Mouse (Mus musculus): ENCODE data around the gene Rpl41. TPM values are rescaled to one million over a fixed set of nuclear protein-coding genes. Genes with fewer than 3 reads are reported as not detected.

Rpl41 gene
- polyA plus RNA-seq, 1 experiment from 2014 or later, result 3,168 TPM

- Histone ChIP-seq H3K4me2 (ENCODE audit: low read length) (no peak overlapping the region), H3K9me3 (ENCODE audit: control insufficient read depth, low read length) (no peaks in the 10 kb centered on the region), H3K27ac (replicated peaks in 1 of 2; ENCODE audit: control insufficient read depth in 1 of 2, insufficient read depth in 1 of 2, low read depth in 2 of 2, low read length in 2 of 2) (no peak overlapping the region), H3K36me3 (ENCODE audit: control insufficient read depth, insufficient read depth, low read length) (no peaks in the 10 kb centered on the region), H3K27me3 (ENCODE audit: control insufficient read depth, insufficient read depth, low read length) (peaks cover 20% of the 10 kb centered on the region), H3K4me1 (ENCODE audit: control insufficient read depth in 2 of 2, insufficient read depth in 2 of 2, low read length in 2 of 2) (peaks cover 19 to 20% of the 10 kb centered on the region in 2 experiments), H3K9ac (ENCODE audit: low read length) (no peak overlapping the region), H3K4me3 (ENCODE audit: control insufficient read depth in 1 of 2, insufficient read depth in 1 of 2, low read depth in 1 of 2, low read length in 2 of 2) (no peak overlapping the region)
- no peak for ATAC-seq (ENCODE audit: insufficient number of reproducible peaks, insufficient read depth, low FRiP score, low read depth)
- 31% methylated on average over 1 of the region's 1 CpGs for WGBS
Measured at GRCm38 (mm10) chr10:128588136-128588535, 39.0 kb upstream of the Rpl41 start.

GRCm38 (mm10) chr10:128587697-128588096 lies 38.6 kb upstream of the Rpl41 start:
- peaks cover 20% of the 10 kb centered on the region in 2 experiments for H3K4me1 ChIP-seq (ENCODE audit: control insufficient read depth in 2 of 2, insufficient read depth in 2 of 2, low read length in 2 of 2)
- H3K9ac ChIP-seq (ENCODE audit: low read length), result no peak overlapping the region
- H3K4me3 ChIP-seq (ENCODE audit: control insufficient read depth in 1 of 2, insufficient read depth in 1 of 2, low read depth in 1 of 2, low read length in 2 of 2), result no peak overlapping the region
- H3K9me3 ChIP-seq (ENCODE audit: control insufficient read depth, low read length), result no peaks in the 10 kb centered on the region
- peaks cover 20% of the 10 kb centered on the region for H3K27me3 ChIP-seq (ENCODE audit: control insufficient read depth, insufficient read depth, low read length)
- H3K4me2 ChIP-seq (ENCODE audit: low read length), result no peak overlapping the region
- ATAC-seq (ENCODE audit: insufficient number of reproducible peaks, insufficient read depth, low FRiP score, low read depth), result no peak
- peak overlapping the region in 1 of 2 experiments; percentile 24; a peak in 1 of 4 replicates for H3K27ac ChIP-seq (replicated peaks in 1 of 2; ENCODE audit: control insufficient read depth in 1 of 2, insufficient read depth in 1 of 2, low read depth in 2 of 2, low read length in 2 of 2)
- no peaks in the 10 kb centered on the region for H3K36me3 ChIP-seq (ENCODE audit: control insufficient read depth, insufficient read depth, low read length)
- 62% methylated on average over 8 of the region's 8 CpGs for WGBS

- Histone ChIP-seq H3K4me2 (ENCODE audit: low read length) (no peak overlapping the region), H3K36me3 (ENCODE audit: control insufficient read depth, insufficient read depth, low read length) (no peaks in the 10 kb centered on the region), H3K27ac (replicated peaks in 1 of 2; ENCODE audit: control insufficient read depth in 1 of 2, insufficient read depth in 1 of 2, low read depth in 2 of 2, low read length in 2 of 2) (peak overlapping the region in 1 of 2 experiments; percentile 27; a peak in 1 of 4 replicates), H3K9me3 (ENCODE audit: control insufficient read depth, low read length) (no peaks in the 10 kb centered on the region), H3K4me3 (ENCODE audit: control insufficient read depth in 1 of 2, insufficient read depth in 1 of 2, low read depth in 1 of 2, low read length in 2 of 2) (no peak overlapping the region), H3K9ac (ENCODE audit: low read length) (no peak overlapping the region), H3K27me3 (ENCODE audit: control insufficient read depth, insufficient read depth, low read length) (peaks cover 20% of the 10 kb centered on the region), H3K4me1 (ENCODE audit: control insufficient read depth in 2 of 2, insufficient read depth in 2 of 2, low read length in 2 of 2) (peaks cover 20 to 21% of the 10 kb centered on the region in 2 experiments)
- no peak for ATAC-seq (ENCODE audit: insufficient number of reproducible peaks, insufficient read depth, low FRiP score, low read depth)
- WGBS, result 44% methylated on average over 4 of the region's 4 CpGs
Measured at GRCm38 (mm10) chr10:128587120-128587519, 38.0 kb upstream of the Rpl41 start.

GRCm38 (mm10) chr10:128586546-128586945 lies 37.4 kb upstream of the Rpl41 start:
- H3K4me3 ChIP-seq (ENCODE audit: control insufficient read depth in 1 of 2, insufficient read depth in 1 of 2, low read depth in 1 of 2, low read length in 2 of 2), result no peak overlapping the region
- no peak overlapping the region; a peak in 1 of 4 replicates for H3K27ac ChIP-seq (replicated peaks in 1 of 2; ENCODE audit: control insufficient read depth in 1 of 2, insufficient read depth in 1 of 2, low read depth in 2 of 2, low read length in 2 of 2)
- H3K9me3 ChIP-seq (ENCODE audit: control insufficient read depth, low read length), result no peaks in the 10 kb centered on the region
- H3K27me3 ChIP-seq (ENCODE audit: control insufficient read depth, insufficient read depth, low read length), result peaks cover 20% of the 10 kb centered on the region
- H3K4me1 ChIP-seq (ENCODE audit: control insufficient read depth in 2 of 2, insufficient read depth in 2 of 2, low read length in 2 of 2), result peaks cover 20 to 21% of the 10 kb centered on the region in 2 experiments
- 15% methylated on average over 1 of the region's 1 CpGs for WGBS
- H3K36me3 ChIP-seq (ENCODE audit: control insufficient read depth, insufficient read depth, low read length), result no peaks in the 10 kb centered on the region
- no peak overlapping the region for H3K4me2 ChIP-seq (ENCODE audit: low read length)
- no peak for ATAC-seq (ENCODE audit: insufficient number of reproducible peaks, insufficient read depth, low FRiP score, low read depth)
- no peak overlapping the region for H3K9ac ChIP-seq (ENCODE audit: low read length)

GRCm38 (mm10) chr10:128584386-128584785 lies 35.3 kb upstream of the Rpl41 start:
- no peak overlapping the region for H3K4me3 ChIP-seq (ENCODE audit: control insufficient read depth in 1 of 2, insufficient read depth in 1 of 2, low read depth in 1 of 2, low read length in 2 of 2)

GRCm38 (mm10) chr10:128583644-128584043 lies 34.5 kb upstream of the Rpl41 start:
- H3K36me3 ChIP-seq (ENCODE audit: control insufficient read depth, insufficient read depth, low read length), result no peaks in the 10 kb centered on the region
- peak overlapping the region; percentile 32 to 35 for H3K4me3 ChIP-seq (ENCODE audit: control insufficient read depth in 1 of 2, insufficient read depth in 1 of 2, low read depth in 1 of 2, low read length in 2 of 2)
- peak; percentile 88 for ATAC-seq (ENCODE audit: insufficient number of reproducible peaks, insufficient read depth, low FRiP score, low read depth)
- 5% methylated on average over 7 of the region's 7 CpGs for WGBS
- H3K4me1 ChIP-seq (ENCODE audit: control insufficient read depth in 2 of 2, insufficient read depth in 2 of 2, low read length in 2 of 2), result peaks cover 14 to 19% of the 10 kb centered on the region in 2 experiments
- H3K9me3 ChIP-seq (ENCODE audit: control insufficient read depth, low read length), result no peaks in the 10 kb centered on the region
- H3K9ac ChIP-seq (ENCODE audit: low read length), result peak overlapping the region; percentile 69
- peaks cover 14% of the 10 kb centered on the region for H3K27me3 ChIP-seq (ENCODE audit: control insufficient read depth, insufficient read depth, low read length)
- H3K4me2 ChIP-seq (ENCODE audit: low read length), result peak overlapping the region; percentile 51
- peak overlapping the region; percentile 46 to 78 for H3K27ac ChIP-seq (replicated peaks in 1 of 2; ENCODE audit: control insufficient read depth in 1 of 2, insufficient read depth in 1 of 2, low read depth in 2 of 2, low read length in 2 of 2)

More at GRCm38 (mm10) chr10:128584386-128584785, 35.3 kb upstream of the Rpl41 start:
- WGBS, result 16% methylated on average over 4 of the region's 4 CpGs
- Histone ChIP-seq H3K27ac (replicated peaks in 1 of 2; ENCODE audit: control insufficient read depth in 1 of 2, insufficient read depth in 1 of 2, low read depth in 2 of 2, low read length in 2 of 2) (no peak overlapping the region), H3K4me1 (ENCODE audit: control insufficient read depth in 2 of 2, insufficient read depth in 2 of 2, low read length in 2 of 2) (peaks cover 20 to 21% of the 10 kb centered on the region in 2 experiments), H3K9ac (ENCODE audit: low read length) (no peak overlapping the region), H3K4me2 (ENCODE audit: low read length) (peak overlapping the region; percentile 51), H3K27me3 (ENCODE audit: control insufficient read depth, insufficient read depth, low read length) (peaks cover 20% of the 10 kb centered on the region), H3K9me3 (ENCODE audit: control insufficient read depth, low read length) (no peaks in the 10 kb centered on the region), H3K36me3 (ENCODE audit: control insufficient read depth, insufficient read depth, low read length) (no peaks in the 10 kb centered on the region)
- no peak for ATAC-seq (ENCODE audit: insufficient number of reproducible peaks, insufficient read depth, low FRiP score, low read depth)

GRCm38 (mm10) chr10:128579731-128580130 lies 30.6 kb upstream of the Rpl41 start:
- no peak overlapping the region for H3K27ac ChIP-seq (replicated peaks in 1 of 2; ENCODE audit: control insufficient read depth in 1 of 2, insufficient read depth in 1 of 2, low read depth in 2 of 2, low read length in 2 of 2)
- no peak overlapping the region for H3K4me3 ChIP-seq (ENCODE audit: control insufficient read depth in 1 of 2, insufficient read depth in 1 of 2, low read depth in 1 of 2, low read length in 2 of 2)
- H3K4me2 ChIP-seq (ENCODE audit: low read length), result no peak overlapping the region
- 76% methylated on average over 4 of the region's 4 CpGs for WGBS
- H3K9ac ChIP-seq (ENCODE audit: low read length), result no peak overlapping the region
- H3K36me3 ChIP-seq (ENCODE audit: control insufficient read depth, insufficient read depth, low read length), result no peaks in the 10 kb centered on the region
- H3K4me1 ChIP-seq (ENCODE audit: control insufficient read depth in 2 of 2, insufficient read depth in 2 of 2, low read length in 2 of 2), result peaks cover 9 to 15% of the 10 kb centered on the region in 2 experiments
- no peaks in the 10 kb centered on the region for H3K27me3 ChIP-seq (ENCODE audit: control insufficient read depth, insufficient read depth, low read length)
- H3K9me3 ChIP-seq (ENCODE audit: control insufficient read depth, low read length), result no peaks in the 10 kb centered on the region
- ATAC-seq (ENCODE audit: insufficient number of reproducible peaks, insufficient read depth, low FRiP score, low read depth), result no peak

GRCm38 (mm10) chr10:128579298-128579697 lies 30.2 kb upstream of the Rpl41 start:
- Histone ChIP-seq H3K4me3 (ENCODE audit: control insufficient read depth in 1 of 2, insufficient read depth in 1 of 2, low read depth in 1 of 2, low read length in 2 of 2) (no peak overlapping the region), H3K36me3 (ENCODE audit: control insufficient read depth, insufficient read depth, low read length) (peaks cover 3% of the 10 kb centered on the region), H3K9ac (ENCODE audit: low read length) (no peak overlapping the region), H3K9me3 (ENCODE audit: control insufficient read depth, low read length) (no peaks in the 10 kb centered on the region), H3K4me1 (ENCODE audit: control insufficient read depth in 2 of 2, insufficient read depth in 2 of 2, low read length in 2 of 2) (peaks cover 9 to 13% of the 10 kb centered on the region in 2 experiments), H3K27ac (replicated peaks in 1 of 2; ENCODE audit: control insufficient read depth in 1 of 2, insufficient read depth in 1 of 2, low read depth in 2 of 2, low read length in 2 of 2) (no peak overlapping the region), H3K27me3 (ENCODE audit: control insufficient read depth, insufficient read depth, low read length) (no peaks in the 10 kb centered on the region), H3K4me2 (ENCODE audit: low read length) (no peak overlapping the region)
- no peak for ATAC-seq (ENCODE audit: insufficient number of reproducible peaks, insufficient read depth, low FRiP score, low read depth)
- 70% methylated on average over 3 of the region's 3 CpGs for WGBS

All from heart, embryonic 14.5 days (tissue).